Mouse (Mus musculus) lung, embryonic 15.5 days (tissue): Measurements from ENCODE around the gene Hoxd4. TPM values are rescaled to one million over a fixed set of nuclear protein-coding genes. Genes with fewer than 3 reads are reported as not detected.

Source experiments
- ATAC-seq: fragments of 200-750 bp; cut with Nextera tagmentation; 2 replicates; pipeline ENCODE4 v1.8.0; 2017; ENCODE audit warnings: moderate number of reproducible peaks, borderline replicate concordance; ENCODE audit not compliant: low FRiP score, low TSS enrichment; ENCODE audit errors: extremely low read depth
- H3K27ac ChIP-seq: fragments of 300-500 bp; sonication (generic); 2 replicates; pipeline ENCODE4 v1.5.1; 2015; ENCODE audit warnings: moderate library complexity, mild to moderate bottlenecking, inconsistent platforms
- H3K27me3 ChIP-seq: fragments of 300-500 bp; sonication (generic); 2 replicates; pipeline ENCODE4 v1.6.1; 2015; ENCODE audit warnings: inconsistent platforms
- H3K36me3 ChIP-seq: fragments of 300-500 bp; sonication (generic); 2 replicates; pipeline ENCODE4 v1.6.1; 2015; ENCODE audit warnings: inconsistent platforms
- H3K4me1 ChIP-seq: fragments of 300-500 bp; sonication (generic); 2 replicates; pipeline ENCODE4 v1.6.1; 2015; ENCODE audit warnings: inconsistent platforms
- H3K4me2 ChIP-seq: fragments of 300-500 bp; sonication (generic); 2 replicates; pipeline ENCODE4 v1.6.1; 2015; ENCODE audit warnings: inconsistent platforms, mild to moderate bottlenecking, moderate library complexity
- H3K4me3 ChIP-seq: fragments of 300-500 bp; sonication (generic); 2 replicates; pipeline ENCODE4 v1.5.1; 2015; ENCODE audit warnings: mild to moderate bottlenecking, inconsistent platforms
- H3K9ac ChIP-seq: fragments of 300-500 bp; sonication (generic); 2 replicates; pipeline ENCODE4 v1.6.1; 2015; ENCODE audit warnings: inconsistent platforms
- H3K9me3 ChIP-seq: fragments of 300-500 bp; sonication (generic); 2 replicates; pipeline ENCODE4 v1.6.1; 2016; ENCODE audit warnings: inconsistent platforms
- WGBS: fragments of 180-500 bp; shearing (Covaris S2); methylation state at CpG from one replicate; pipeline ENCODE4 v1.1.7; 2015; 5-methylcytosine and 5-hydroxymethylcytosine counted together
- polyA plus RNA-seq: library from polyadenylated mRNA; unstranded; fragments of >200 nt; fragmentation: Nextera tagmentation; extraction: Ambion mirVana; gene quantifications from 2 replicates; pipeline ENCODE4 v1.2.1, GENCODE M21; 2015

Gene Hoxd4
- polyA plus RNA-seq, 1 experiment from 2014 or later: 0.19 TPM

DNA sequence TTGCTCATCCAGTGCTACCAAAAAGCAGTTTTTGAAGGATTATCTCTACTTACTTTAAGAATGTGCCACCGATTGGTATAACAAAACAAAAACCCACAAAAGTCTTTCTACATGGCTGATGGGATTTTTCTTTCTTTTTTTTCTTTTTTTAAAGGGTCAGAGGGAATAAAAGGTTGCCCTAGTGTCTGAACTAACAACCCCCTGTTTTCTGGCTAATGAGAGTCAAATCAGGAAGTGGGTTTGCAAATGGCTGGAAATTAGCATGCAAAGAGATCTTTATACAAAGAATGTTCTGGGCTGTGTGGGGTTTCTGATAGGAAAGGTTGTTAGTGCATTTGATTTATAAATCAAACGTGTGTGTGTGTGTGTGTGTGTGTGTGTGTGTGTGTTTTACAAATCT, 8.7 kb downstream of the Hoxd4 start:
- Histone ChIP-seq H3K9ac (no peak overlapping the region), H3K4me1 (peaks cover 6% of the 10 kb centered on the region; the same call in 1 of the 2 replicates), H3K9me3 (no peaks in the 10 kb centered on the region), H3K36me3 (no peaks in the 10 kb centered on the region), H3K27me3 (peaks cover 100% of the 10 kb centered on the region), H3K4me3 (no peak overlapping the region), H3K4me2 (no peak overlapping the region), H3K27ac (no peak overlapping the region)
- WGBS: 12% methylated on average over 2 of the region's 2 CpGs
- no peak for ATAC-seq

DNA sequence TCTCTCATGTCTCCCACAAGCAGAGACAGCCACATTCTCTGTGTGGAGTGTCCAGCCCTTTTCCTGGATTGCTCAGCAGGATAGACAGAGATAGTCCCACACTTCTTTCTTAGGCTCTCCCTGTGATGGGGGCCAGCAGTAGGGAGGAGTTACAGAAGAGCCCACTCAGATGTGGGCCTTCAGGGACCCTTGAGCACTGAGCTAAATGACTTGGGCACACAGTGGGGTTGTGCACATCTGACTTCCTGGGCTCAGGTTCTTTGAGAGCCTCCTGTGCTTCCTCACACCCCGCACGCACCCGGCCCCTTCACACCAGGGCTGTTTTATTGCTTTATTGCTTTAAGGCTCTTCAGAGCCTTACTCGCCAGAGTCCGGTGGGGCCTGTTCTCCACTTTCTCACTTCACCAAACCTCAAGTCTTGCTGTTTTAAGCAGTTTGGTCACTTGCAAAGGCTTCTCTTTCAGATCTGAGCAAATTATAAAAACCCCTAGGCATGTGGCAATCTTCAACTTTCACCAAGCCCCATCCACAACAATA, 9.3 kb downstream of the Hoxd4 start:
- no peak for ATAC-seq
- Histone ChIP-seq H3K27me3 (peaks cover 100% of the 10 kb centered on the region), H3K4me2 (no peak overlapping the region), H3K4me3 (no peak overlapping the region), H3K27ac (no peak overlapping the region), H3K36me3 (no peaks in the 10 kb centered on the region), H3K4me1 (peaks cover under 1% of the 10 kb centered on the region; the same call in 1 of the 2 replicates), H3K9me3 (no peaks in the 10 kb centered on the region), H3K9ac (no peak overlapping the region)
- WGBS: 14% methylated on average over 5 of the region's 5 CpGs

DNA sequence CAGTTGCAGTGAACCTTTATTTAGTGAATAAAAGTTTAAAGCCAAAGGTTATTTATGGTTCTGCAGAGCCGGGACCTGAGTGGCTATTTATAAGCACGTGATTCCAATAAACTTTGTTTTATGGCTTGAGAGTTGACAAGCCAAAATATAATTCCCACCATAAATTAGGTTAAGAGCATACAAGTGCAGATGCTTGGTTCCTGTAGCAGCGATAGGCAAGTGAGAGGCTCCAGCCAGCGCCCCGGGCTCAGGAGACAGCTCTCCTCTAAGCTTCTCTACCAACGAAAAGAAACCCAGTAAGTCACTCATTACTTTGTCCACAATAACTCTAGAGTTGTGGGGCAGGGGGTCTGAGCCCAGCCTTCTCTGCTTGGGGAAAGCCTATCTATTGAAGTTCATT, 10.2 kb downstream of the Hoxd4 start:
- 9% methylated on average over 6 of the region's 6 CpGs for WGBS

DNA sequence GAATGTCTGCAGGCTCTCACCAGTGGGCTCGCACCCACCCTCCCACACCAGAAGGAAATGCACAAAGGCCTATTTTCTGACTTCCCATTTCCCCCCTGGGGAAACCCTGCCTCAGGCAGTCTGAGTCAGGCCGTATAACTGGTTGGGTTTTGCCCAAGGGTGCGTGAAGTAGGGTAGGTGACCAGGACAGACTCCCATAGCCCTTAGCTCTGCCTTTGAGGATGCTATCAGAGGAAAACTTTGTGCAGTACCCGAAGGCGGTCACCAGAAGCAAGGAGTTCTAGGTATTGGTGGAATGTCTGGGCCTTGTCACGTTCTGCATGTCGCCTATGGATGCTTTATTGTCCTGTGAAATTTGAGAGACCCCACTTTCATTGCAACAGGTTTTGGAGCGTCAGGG, 11.2 kb downstream of the Hoxd4 start:
- ATAC-seq: no peak
- Histone ChIP-seq H3K27ac (no peak overlapping the region), H3K27me3 (peaks cover 100% of the 10 kb centered on the region), H3K4me1 (no peaks in the 10 kb centered on the region), H3K4me3 (no peak overlapping the region), H3K4me2 (no peak overlapping the region), H3K9ac (no peak overlapping the region), H3K36me3 (no peaks in the 10 kb centered on the region), H3K9me3 (no peaks in the 10 kb centered on the region)
- WGBS: 12% methylated on average over 8 of the region's 8 CpGs

More for the DNA sequence above, 10.2 kb downstream of the Hoxd4 start:
- H3K36me3 ChIP-seq: no peaks in the 10 kb centered on the region
- H3K27ac ChIP-seq: no peak overlapping the region
- no peaks in the 10 kb centered on the region for H3K9me3 ChIP-seq
- H3K4me1 ChIP-seq: no peaks in the 10 kb centered on the region
- no peak overlapping the region for H3K9ac ChIP-seq
- H3K4me3 ChIP-seq: no peak overlapping the region
- no peak for ATAC-seq
- H3K27me3 ChIP-seq: peaks cover 100% of the 10 kb centered on the region
- no peak overlapping the region for H3K4me2 ChIP-seq

DNA sequence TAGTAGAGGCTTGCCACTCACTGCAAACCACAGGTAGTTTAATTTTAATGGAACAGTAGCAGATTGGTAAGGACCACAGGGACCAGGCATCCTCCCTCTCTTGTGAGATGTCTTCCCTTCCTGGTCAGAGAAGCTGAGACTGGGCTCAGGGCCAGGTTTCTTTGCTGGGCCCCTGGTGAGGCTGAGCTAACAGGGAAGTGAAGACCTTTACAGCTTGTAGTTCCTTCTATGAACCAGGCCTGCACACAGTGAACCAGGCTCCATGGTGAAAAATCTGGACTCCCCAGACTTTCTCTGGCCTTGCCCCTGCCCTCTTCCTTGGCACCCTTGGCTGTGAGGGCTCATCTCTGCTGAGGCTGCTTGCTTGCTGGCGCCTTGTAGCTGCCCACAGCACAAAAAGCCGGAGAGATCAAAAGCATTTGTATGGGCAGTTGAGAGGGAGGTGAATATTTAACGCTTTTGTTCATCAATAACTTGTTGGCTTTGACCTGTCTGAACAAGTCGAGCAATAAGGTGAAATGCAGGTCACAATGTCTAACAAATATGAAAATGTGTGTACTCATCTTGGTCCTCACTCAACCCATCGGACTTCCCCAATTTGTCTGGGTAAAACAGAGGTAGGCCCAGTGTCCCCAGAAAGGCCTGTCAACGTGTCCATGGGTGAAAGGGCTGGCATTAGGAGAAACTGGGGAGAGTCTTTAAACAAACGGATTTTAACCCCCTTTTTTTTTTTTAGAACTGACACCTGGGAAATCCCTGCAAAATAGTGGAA, 12.7 kb downstream of the Hoxd4 start:
- Histone ChIP-seq H3K4me2 (no peak overlapping the region), H3K4me3 (no peak overlapping the region), H3K9ac (no peak overlapping the region), H3K4me1 (no peaks in the 10 kb centered on the region), H3K27ac (no peak overlapping the region), H3K36me3 (no peaks in the 10 kb centered on the region), H3K9me3 (no peaks in the 10 kb centered on the region), H3K27me3 (peaks cover 100% of the 10 kb centered on the region)
- WGBS: 30% methylated on average over 7 of the region's 7 CpGs
- no peak for ATAC-seq

DNA sequence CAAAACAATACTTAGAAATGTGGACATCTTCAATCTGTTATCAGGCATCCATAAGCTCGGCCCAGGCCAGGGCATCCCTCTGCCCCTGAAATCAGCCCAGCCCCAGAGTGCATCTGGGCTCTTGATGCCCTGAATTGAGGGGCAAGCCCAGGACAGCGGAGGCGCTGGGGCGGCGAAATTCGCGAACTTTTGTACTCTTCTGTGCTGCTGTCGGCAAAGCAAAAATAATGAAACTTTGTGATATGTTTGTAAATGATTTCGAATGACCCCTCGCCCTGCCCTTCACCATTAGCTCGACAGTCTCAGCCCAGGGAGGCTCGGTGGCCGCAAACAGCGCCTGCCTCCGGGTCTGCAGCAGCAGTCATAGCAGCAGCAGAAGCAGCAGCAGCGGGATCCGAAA, 13.4 kb downstream of the Hoxd4 start:
- H3K9ac ChIP-seq: no peak overlapping the region
- 4% methylated on average over 17 of the region's 17 CpGs for WGBS
- H3K4me2 ChIP-seq: no peak overlapping the region
- no peaks in the 10 kb centered on the region for H3K4me1 ChIP-seq
- H3K27ac ChIP-seq: no peak overlapping the region
- no peaks in the 10 kb centered on the region for H3K9me3 ChIP-seq
- no peak for ATAC-seq
- H3K36me3 ChIP-seq: no peaks in the 10 kb centered on the region
- H3K27me3 ChIP-seq: peaks cover 99% of the 10 kb centered on the region
- H3K4me3 ChIP-seq: no peak overlapping the region

DNA sequence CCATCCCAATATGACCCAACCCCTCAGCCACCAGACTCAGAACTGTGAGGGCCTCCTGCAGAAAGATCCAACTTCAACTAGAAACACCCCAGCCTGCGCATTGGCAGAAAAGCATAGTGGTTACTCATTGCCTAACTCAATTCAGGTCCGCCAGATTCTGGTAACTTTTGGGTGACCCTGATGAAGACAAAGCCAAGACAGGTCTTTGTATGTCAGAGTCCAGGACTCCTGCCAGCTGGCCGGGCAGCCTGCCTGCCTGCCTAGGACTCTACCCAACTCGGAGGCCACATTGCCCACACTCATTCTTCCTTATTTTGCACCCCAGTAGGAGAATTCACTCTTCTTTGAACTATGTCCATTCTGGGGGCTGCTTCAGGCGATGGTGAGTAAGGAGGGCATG, 14.8 kb downstream of the Hoxd4 start, which contains the start of gene Gm28230:
Gm28230 (plus strand) TSS at position 178 of the 400 bp plus-strand sequence.
- ATAC-seq: no peak
- Histone ChIP-seq H3K36me3 (no peaks in the 10 kb centered on the region), H3K4me2 (peak within 1 kb of the TSS; percentile 27), H3K27me3 (peaks cover 99% of the 10 kb centered on the region), H3K9me3 (no peaks in the 10 kb centered on the region), H3K9ac (no peak within 1 kb of the TSS), H3K4me1 (no peaks in the 10 kb centered on the region), H3K27ac (no peak within 1 kb of the TSS), H3K4me3 (peak within 1 kb of the TSS; percentile 11)
- 12% methylated on average over 5 of the region's 5 CpGs for WGBS

DNA sequence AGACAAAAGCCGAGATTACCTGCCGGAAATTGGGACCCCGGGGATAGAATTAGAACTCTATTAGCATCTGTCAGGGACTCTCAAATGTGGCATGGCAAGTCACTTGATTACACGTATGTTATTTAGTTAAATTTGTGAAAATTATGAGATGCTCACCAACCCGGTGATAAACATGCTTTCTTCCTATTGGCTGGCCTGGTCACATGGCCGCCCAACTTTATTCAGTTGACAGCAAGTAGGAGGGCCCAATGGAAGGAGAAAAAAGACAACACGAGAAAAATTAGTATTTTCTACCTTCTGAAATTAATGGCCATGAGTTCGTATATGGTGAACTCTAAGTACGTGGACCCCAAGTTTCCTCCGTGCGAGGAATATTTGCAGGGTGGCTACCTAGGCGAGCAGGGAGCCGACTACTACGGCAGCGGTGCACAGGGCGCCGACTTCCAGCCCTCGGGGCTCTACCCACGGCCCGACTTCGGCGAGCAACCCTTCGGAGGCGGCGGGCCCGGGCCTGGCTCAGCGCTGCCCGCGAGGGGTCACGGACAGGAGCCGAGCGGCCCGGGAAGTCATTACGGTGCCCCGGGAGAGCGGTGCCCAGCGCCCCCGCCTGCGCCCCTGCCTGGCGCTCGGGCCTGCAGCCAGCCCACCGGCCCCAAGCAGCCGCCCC, 15.4 kb downstream of the Hoxd4 start:
- H3K4me1 ChIP-seq: no peaks in the 10 kb centered on the region
- H3K36me3 ChIP-seq: no peaks in the 10 kb centered on the region
- no peak overlapping the region for H3K27ac ChIP-seq
- 1% methylated on average over 43 of the region's 43 CpGs for WGBS
- H3K9me3 ChIP-seq: no peaks in the 10 kb centered on the region
- ATAC-seq: no peak
- H3K4me3 ChIP-seq: peak overlapping the region; percentile 11
- no peak overlapping the region for H3K9ac ChIP-seq
- H3K4me2 ChIP-seq: peak overlapping the region; percentile 27
- peaks cover 99% of the 10 kb centered on the region for H3K27me3 ChIP-seq

DNA sequence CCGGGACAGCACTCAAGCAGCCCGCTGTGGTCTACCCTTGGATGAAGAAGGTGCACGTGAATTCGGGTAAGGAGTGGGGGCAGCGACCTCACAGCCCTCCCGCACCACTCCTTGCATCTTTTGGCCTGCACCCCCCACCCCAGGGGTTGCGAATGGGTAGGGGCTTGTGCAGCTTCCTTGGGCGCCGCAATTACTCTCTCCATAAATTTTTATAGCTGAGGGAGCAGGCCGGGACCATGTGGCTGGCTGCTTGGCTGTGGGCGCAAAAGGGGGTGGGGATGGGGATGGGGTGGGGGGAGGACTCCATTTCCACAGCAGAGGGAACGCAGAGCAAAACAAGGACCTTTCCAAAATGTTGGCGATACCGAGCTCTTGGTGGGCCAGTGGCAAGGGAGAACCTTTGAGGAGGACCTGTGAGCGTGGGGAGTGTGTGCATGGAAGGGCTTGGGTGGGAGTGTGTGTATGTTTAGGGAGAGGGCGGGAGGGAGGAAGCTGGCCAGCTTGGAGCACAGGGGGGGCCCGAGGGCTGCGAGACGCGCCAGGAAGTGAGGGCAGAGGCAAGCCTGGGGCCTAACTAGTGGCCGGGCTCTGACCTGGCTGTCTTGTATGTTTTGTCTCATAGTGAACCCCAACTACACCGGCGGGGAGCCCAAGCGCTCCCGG, 16.0 kb downstream of the Hoxd4 start:
- peak overlapping the region; percentile 11 for H3K4me3 ChIP-seq
- H3K4me2 ChIP-seq: peak overlapping the region; percentile 27
- no peaks in the 10 kb centered on the region for H3K36me3 ChIP-seq
- H3K9me3 ChIP-seq: no peaks in the 10 kb centered on the region
- H3K27ac ChIP-seq: no peak overlapping the region
- peak; percentile 19; the same call in 1 of the 2 replicates for ATAC-seq
- H3K27me3 ChIP-seq: peaks cover 99% of the 10 kb centered on the region
- 0 out of 2 replicates have a peak, but pooled peaks cover 3% of the 10 kb centered on the region for H3K4me1 ChIP-seq
- H3K9ac ChIP-seq: no peak overlapping the region
- 2% methylated on average over 25 of the region's 25 CpGs for WGBS

DNA sequence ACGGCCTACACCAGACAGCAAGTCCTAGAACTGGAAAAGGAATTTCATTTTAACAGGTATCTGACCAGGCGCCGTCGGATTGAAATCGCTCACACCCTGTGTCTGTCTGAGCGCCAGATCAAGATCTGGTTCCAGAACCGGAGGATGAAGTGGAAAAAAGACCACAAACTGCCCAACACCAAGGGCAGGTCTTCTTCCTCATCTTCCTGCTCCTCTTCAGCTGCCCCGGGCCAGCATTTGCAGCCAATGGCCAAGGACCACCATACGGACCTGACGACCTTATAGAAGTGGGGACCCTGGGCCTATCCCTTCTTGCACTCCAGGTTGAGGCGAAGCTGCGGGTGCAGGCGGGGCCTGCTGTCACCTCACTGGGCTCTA, 16.6 kb downstream of the Hoxd4 start:
- Histone ChIP-seq H3K4me3 (no peak overlapping the region), H3K9me3 (no peaks in the 10 kb centered on the region), H3K27me3 (peaks cover 99% of the 10 kb centered on the region), H3K4me2 (no peak overlapping the region), H3K27ac (no peak overlapping the region), H3K9ac (no peak overlapping the region), H3K4me1 (0 out of 2 replicates have a peak, but pooled peaks cover 4% of the 10 kb centered on the region), H3K36me3 (no peaks in the 10 kb centered on the region)
- 18% methylated on average over 13 of the region's 13 CpGs for WGBS
- no peak for ATAC-seq

DNA sequence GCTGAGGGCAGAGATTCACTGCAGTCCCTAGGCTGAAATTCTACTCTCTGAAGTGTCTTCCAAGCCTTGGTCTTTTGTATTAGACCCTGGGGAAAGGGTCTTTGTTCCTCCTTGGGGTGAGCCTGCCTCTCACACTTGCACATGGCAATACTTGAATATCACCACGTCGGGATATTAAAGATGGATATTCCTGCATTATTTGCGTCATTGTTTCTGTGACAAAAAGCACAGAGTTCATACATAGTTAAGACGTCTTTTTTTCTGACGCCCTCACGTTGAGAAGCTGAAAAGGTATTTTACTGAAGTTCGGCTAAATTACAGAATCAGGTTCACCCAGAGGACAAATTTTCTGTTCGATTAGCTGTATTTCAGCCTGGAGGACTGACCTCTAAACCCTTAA, 18.6 kb downstream of the Hoxd4 start:
- H3K4me1 ChIP-seq: 0 out of 2 replicates have a peak, but pooled peaks cover 4% of the 10 kb centered on the region

More for the DNA sequence above, 18.6 kb downstream of the Hoxd4 start:
- H3K4me2 ChIP-seq: no peak overlapping the region
- H3K27me3 ChIP-seq: peaks cover 99% of the 10 kb centered on the region
- no peaks in the 10 kb centered on the region for H3K9me3 ChIP-seq
- H3K36me3 ChIP-seq: no peaks in the 10 kb centered on the region
- ATAC-seq: no peak
- WGBS: 15% methylated on average over 8 of the region's 8 CpGs
- no peak overlapping the region for H3K9ac ChIP-seq
- no peak overlapping the region for H3K27ac ChIP-seq
- H3K4me3 ChIP-seq: no peak overlapping the region
